Mouse (Mus musculus): Measurements from ENCODE around the gene Fez2. TPM values are rescaled to one million over a fixed set of nuclear protein-coding genes. Genes with fewer than 3 reads are reported as not detected.

Gene Fez2
- polyA plus RNA-seq, 1 experiment from 2014 or later = 60.5 TPM

DNA sequence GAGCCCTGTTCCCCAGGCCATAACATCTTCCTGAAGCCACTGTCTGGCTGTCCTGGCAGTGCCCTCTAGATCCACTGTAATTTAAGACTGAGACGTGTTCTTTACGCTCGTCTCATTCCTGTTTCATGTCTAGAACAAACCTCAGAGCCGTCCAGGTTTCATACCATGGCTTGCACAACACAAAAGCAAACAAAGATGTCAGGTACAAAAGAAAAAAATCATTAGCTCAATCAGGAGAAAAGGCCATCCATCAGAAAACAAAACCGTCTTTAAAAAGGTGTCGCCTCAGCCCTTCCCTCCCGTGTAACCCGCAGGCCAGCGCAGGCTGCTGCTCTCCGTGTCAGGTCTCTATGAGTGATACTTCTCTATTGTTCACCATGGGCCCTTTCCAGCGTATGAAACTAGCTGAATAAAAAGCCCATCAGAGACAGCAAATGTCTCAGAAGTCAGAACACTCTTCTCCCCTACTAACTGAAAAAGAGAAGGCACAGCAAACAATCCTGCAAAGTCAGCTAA lies 38.2 kb downstream of the Fez2 start:
- 52% methylated on average over 11 of the region's 11 CpGs for WGBS
- no peak overlapping the region for H3K4me2 ChIP-seq
- peaks cover 11% of the 10 kb centered on the region; the same call in 1 of the 2 replicates for H3K36me3 ChIP-seq
- H3K9me3 ChIP-seq = no peaks in the 10 kb centered on the region
- H3K27ac ChIP-seq (replicated peaks) = no peak overlapping the region
- no peak for ATAC-seq (ENCODE audit: low FRiP score, low read depth)
- H3K27me3 ChIP-seq = no peaks in the 10 kb centered on the region
- no peak overlapping the region for H3K9ac ChIP-seq
- no peak overlapping the region for H3K4me3 ChIP-seq
- no peaks in the 10 kb centered on the region; the same call in 1 of the 2 replicates for H3K4me1 ChIP-seq (replicated peaks)

DNA sequence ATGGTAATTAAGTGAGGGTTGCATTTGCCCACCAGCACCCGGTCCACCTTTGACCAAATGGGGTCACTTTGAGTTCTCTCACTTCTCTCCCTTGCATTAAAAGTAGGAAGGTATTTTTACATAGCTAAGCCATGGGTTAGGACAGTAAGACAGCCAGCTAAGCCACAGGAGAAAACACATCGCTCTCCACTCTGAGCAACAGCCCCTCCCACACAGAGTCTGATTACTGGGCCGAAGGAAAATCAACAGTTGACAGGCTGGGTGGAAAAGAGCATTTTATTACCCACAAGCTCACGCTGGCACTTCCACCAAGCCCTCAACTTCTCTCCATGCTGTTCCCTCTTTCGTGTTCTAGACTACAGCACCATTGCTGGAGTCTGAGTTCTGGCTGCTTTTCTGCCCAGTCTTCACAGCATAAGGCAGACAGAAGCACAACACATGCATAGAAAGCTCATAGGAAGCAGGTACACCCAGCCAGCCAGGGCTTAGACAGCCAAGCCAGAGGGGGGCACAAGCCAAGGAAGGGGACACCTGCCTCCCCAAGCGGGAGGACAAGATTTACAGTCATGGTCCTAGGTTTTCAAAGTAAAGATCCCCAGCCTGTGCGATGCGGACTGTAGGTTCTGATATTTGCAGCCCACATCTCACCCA lies 38.7 kb downstream of the Fez2 start:
- Histone ChIP-seq H3K27me3 (no peaks in the 10 kb centered on the region), H3K27ac (replicated peaks) (no peak overlapping the region), H3K9me3 (no peaks in the 10 kb centered on the region), H3K4me3 (no peak overlapping the region), H3K4me1 (replicated peaks) (no peaks in the 10 kb centered on the region; the same call in 1 of the 2 replicates), H3K4me2 (no peak overlapping the region), H3K9ac (no peak overlapping the region), H3K36me3 (peaks cover 14% of the 10 kb centered on the region; the same call in 1 of the 2 replicates)
- ATAC-seq (ENCODE audit: low FRiP score, low read depth) = no peak
- WGBS = 85% methylated on average over 8 of the region's 8 CpGs

DNA sequence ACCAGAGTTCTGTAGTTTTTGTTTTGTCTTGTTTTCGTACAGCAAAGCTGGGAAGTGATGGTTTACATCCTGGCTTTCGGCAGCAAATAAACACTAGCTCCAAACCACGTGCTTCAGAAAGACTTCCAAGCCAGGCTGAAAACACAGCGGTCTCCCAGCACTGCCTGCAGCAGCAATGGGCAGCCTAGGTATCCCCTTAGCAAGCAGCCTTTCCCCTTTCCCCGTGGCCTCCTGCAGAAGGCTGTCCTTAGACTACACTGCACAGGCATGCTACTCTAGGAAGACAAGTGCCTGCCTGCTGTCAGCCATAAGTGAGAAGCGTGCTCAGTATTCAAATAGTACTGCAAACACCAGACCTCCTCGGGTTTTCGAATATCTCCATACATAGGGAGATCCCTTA lies 41.4 kb downstream of the Fez2 start:
- H3K27ac ChIP-seq (replicated peaks) = no peak overlapping the region
- no peaks in the 10 kb centered on the region for H3K9me3 ChIP-seq
- no peak overlapping the region for H3K4me2 ChIP-seq
- H3K4me1 ChIP-seq (replicated peaks) = no peaks in the 10 kb centered on the region; the same call in 1 of the 2 replicates
- WGBS = 73% methylated on average over 8 of the region's 8 CpGs
- peaks cover 21% of the 10 kb centered on the region; the same call in 1 of the 2 replicates for H3K36me3 ChIP-seq
- no peak overlapping the region for H3K4me3 ChIP-seq
- no peak overlapping the region for H3K9ac ChIP-seq
- H3K27me3 ChIP-seq = no peaks in the 10 kb centered on the region
- ATAC-seq (ENCODE audit: low FRiP score, low read depth) = no peak

DNA sequence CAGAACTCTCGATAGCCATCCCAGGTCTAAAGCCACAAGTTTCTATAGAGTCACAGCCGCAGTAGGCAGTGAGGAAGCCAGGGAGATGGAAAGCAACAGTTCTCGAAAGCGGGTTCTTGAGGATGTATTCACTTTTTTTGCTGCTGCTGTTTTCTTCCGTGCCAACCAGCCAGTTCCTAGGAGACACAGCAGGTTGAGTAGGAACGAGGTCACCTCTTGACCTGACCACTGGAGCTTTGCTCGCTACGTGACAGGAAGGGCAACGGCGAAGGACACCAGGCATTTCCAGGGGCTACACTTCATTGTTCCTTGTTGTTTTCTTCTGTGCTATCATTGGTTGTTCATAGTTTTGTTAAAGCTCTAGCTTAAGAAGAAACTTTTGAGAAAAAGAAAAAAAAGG lies 43.2 kb downstream of the Fez2 start:
- ATAC-seq (ENCODE audit: low FRiP score, low read depth) = no peak
- 39% methylated on average over 10 of the region's 10 CpGs for WGBS
- Histone ChIP-seq H3K4me1 (replicated peaks) (no peaks in the 10 kb centered on the region; the same call in 1 of the 2 replicates), H3K9ac (no peak overlapping the region), H3K9me3 (no peaks in the 10 kb centered on the region), H3K4me3 (no peak overlapping the region), H3K4me2 (no peak overlapping the region), H3K27me3 (no peaks in the 10 kb centered on the region), H3K27ac (replicated peaks) (no peak overlapping the region), H3K36me3 (peaks cover 21% of the 10 kb centered on the region; the same call in 1 of the 2 replicates)

DNA sequence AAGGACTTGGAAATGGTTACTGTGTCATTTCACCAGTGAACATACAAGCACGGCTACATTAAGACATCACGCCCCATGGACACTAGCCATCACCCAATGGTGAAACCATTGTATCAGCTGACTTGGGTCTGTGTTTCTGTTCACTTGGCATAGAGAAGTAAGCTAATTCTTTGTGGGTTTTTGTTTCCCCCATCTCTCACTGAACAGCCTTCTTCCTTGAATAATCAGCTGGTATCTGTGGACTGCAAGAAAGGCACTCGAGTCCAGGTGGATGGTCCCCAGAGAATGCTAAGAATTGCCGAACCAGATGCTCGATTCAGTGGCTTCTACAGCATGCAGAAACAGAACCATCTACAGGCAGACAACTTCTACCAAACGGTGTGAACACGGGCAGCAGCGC lies 44.1 kb downstream of the Fez2 start:
- no peak overlapping the region for H3K4me3 ChIP-seq
- H3K4me1 ChIP-seq (replicated peaks) = no peaks in the 10 kb centered on the region; the same call in 1 of the 2 replicates
- no peaks in the 10 kb centered on the region for H3K9me3 ChIP-seq
- H3K27ac ChIP-seq (replicated peaks) = no peak overlapping the region
- H3K27me3 ChIP-seq = no peaks in the 10 kb centered on the region
- no peak overlapping the region for H3K4me2 ChIP-seq
- peaks cover 21% of the 10 kb centered on the region; the same call in 1 of the 2 replicates for H3K36me3 ChIP-seq
- ATAC-seq (ENCODE audit: low FRiP score, low read depth) = no peak
- 87% methylated on average over 8 of the region's 8 CpGs for WGBS
- H3K9ac ChIP-seq = no peak overlapping the region

DNA sequence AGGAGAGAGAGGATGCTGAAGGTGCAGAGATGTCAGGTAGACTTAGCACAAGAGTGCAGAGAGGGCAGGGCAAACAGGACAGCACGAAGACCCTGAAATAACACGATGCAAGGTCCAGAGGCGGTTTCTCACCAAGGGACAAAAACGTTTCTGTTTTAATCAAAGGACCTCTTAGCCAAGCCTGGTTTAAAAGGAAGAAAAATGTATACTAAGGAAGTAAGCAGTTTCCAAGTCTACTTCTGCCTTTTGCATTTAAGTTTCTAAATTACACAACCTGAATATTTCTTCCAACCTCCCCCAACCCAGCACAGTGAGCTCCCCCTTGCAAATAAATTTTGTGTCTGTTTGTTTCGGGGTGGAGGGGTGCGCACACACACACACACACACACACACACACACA lies 44.8 kb downstream of the Fez2 start:
- Histone ChIP-seq H3K4me1 (replicated peaks) (no peaks in the 10 kb centered on the region; the same call in 1 of the 2 replicates), H3K9me3 (no peaks in the 10 kb centered on the region), H3K27ac (replicated peaks) (no peak overlapping the region), H3K27me3 (no peaks in the 10 kb centered on the region), H3K4me3 (no peak overlapping the region), H3K9ac (no peak overlapping the region), H3K36me3 (peaks cover 21% of the 10 kb centered on the region; the same call in 1 of the 2 replicates), H3K4me2 (no peak overlapping the region)
- 92% methylated on average over 6 of the region's 6 CpGs for WGBS
- no peak for ATAC-seq (ENCODE audit: low FRiP score, low read depth)

DNA sequence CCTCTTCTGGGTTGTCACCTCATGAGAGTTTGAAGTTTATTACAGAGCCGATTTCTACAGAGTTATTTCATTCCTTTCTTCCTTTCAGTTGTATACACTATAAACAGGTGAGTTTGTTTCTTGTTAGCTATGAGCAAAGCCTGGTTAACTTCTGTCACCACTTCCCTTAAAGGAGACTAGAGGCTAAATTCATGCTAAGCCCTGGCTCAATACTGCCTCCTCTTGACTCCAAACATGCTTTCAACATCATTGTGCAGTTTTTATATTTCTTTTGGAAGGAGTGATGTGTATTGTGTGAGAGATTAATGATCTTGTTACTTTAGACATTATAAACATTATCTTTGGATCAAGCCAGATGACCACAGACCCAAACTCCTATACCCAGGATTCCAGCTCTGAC lies 47.5 kb downstream of the Fez2 start:
- Histone ChIP-seq H3K27me3 (no peaks in the 10 kb centered on the region), H3K9ac (no peak overlapping the region), H3K4me3 (no peak overlapping the region), H3K27ac (replicated peaks) (no peak overlapping the region), H3K4me1 (replicated peaks) (no peaks in the 10 kb centered on the region; the same call in 1 of the 2 replicates), H3K9me3 (no peaks in the 10 kb centered on the region), H3K36me3 (peaks cover 22% of the 10 kb centered on the region; the same call in 1 of the 2 replicates), H3K4me2 (no peak overlapping the region)
- 94% methylated on average over 1 of the region's 1 CpGs for WGBS
- ATAC-seq (ENCODE audit: low FRiP score, low read depth) = no peak

DNA sequence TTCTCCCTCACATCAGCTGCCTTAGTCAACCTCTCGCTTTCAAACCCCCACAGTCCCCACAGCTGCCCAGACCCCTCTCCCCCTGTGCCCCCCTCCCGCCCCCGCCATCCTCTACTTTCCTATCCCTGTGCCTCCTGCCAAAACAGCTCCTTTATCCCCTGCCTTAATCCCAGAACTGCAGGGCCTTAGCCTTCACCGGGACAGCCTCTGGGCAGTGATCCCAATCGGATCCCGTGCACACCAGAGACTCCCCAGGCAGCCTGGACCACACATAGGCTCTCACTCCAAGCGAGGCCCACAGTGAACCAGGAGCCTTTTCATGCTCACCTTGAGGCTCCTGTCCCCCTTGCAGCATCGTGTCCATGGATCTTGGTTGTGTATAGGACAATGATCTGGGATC lies 49.5 kb downstream of the Fez2 start:
- ATAC-seq (ENCODE audit: low FRiP score, low read depth) = no peak
- H3K9ac ChIP-seq = no peak overlapping the region
- no peaks in the 10 kb centered on the region for H3K9me3 ChIP-seq
- H3K27ac ChIP-seq (replicated peaks) = no peak overlapping the region
- H3K36me3 ChIP-seq = peaks cover 11% of the 10 kb centered on the region; the same call in 1 of the 2 replicates
- 85% methylated on average over 8 of the region's 8 CpGs for WGBS
- no peak overlapping the region for H3K4me2 ChIP-seq
- no peaks in the 10 kb centered on the region for H3K27me3 ChIP-seq
- H3K4me1 ChIP-seq (replicated peaks) = no peaks in the 10 kb centered on the region
- no peak overlapping the region for H3K4me3 ChIP-seq

DNA sequence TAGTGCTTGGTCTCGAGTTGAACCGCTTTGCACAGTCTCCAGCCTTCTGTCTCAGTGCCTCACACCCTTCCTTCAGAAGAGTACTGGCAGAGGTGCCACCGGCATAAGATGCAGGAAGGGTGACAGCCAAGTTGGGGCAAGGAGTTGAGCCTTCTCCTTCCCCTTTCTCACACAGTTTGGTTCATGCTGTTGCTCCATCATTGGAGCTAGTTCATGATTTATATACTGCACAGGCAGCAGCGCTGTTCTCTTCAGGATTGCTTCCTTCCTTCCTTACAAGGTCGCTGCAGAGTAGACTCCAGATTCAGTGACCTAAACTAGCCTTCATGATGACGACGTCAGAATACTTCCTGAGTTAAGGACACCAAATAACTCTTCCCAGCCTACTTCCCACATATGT lies 51.9 kb downstream of the Fez2 start:
- no peak overlapping the region for H3K4me2 ChIP-seq
- H3K36me3 ChIP-seq = peaks cover 7% of the 10 kb centered on the region; the same call in 1 of the 2 replicates
- H3K27ac ChIP-seq (replicated peaks) = no peak overlapping the region
- H3K27me3 ChIP-seq = no peaks in the 10 kb centered on the region
- ATAC-seq (ENCODE audit: low FRiP score, low read depth) = no peak
- no peak overlapping the region for H3K9ac ChIP-seq
- no peaks in the 10 kb centered on the region for H3K9me3 ChIP-seq
- no peaks in the 10 kb centered on the region for H3K4me1 ChIP-seq (replicated peaks)
- no peak overlapping the region for H3K4me3 ChIP-seq
- 92% methylated on average over 7 of the region's 7 CpGs for WGBS

DNA sequence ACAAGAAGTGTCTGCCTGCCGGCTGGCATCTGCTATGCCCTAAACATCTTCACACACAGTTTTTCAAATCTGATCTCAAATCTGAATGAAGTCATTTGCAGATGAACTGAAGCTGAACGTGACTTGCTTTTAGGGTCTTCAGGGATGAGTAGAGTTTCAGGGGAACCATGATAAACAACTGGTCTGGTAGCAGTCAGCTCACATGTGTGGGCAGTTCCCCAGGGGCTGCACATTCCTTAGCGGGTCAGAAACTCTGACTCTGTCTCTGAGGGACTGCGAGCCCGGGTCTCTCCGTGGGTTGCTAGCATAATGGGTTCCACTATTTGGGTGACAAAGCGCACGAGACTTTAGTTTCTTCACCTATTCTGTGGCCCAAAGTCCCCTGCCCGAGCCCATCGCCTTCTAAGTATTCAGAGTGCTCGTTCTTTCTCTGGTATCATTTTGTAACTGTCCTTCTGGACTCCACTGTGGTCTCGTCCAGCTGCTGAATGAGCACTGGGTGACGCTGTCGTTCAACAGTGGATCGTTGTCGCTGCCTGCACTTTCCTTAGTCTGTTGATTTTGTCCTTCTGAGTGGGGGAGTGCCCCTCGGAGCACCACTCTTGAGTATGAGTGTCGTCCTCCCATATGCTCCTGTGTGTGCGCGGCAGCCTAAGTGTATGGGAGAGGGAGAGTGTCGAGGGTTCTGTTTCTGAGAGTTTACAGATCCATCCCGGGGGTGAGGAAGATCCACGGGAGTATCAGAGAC lies 53.2 kb downstream of the Fez2 start:
- Histone ChIP-seq H3K4me3 (no peak overlapping the region), H3K27ac (replicated peaks) (no peak overlapping the region), H3K4me1 (replicated peaks) (no peaks in the 10 kb centered on the region), H3K9ac (no peak overlapping the region), H3K36me3 (peaks cover 7% of the 10 kb centered on the region; the same call in 1 of the 2 replicates), H3K27me3 (no peaks in the 10 kb centered on the region), H3K4me2 (no peak overlapping the region), H3K9me3 (no peaks in the 10 kb centered on the region)
- WGBS = 88% methylated on average over 23 of the region's 23 CpGs
- ATAC-seq (ENCODE audit: low FRiP score, low read depth) = no peak

DNA sequence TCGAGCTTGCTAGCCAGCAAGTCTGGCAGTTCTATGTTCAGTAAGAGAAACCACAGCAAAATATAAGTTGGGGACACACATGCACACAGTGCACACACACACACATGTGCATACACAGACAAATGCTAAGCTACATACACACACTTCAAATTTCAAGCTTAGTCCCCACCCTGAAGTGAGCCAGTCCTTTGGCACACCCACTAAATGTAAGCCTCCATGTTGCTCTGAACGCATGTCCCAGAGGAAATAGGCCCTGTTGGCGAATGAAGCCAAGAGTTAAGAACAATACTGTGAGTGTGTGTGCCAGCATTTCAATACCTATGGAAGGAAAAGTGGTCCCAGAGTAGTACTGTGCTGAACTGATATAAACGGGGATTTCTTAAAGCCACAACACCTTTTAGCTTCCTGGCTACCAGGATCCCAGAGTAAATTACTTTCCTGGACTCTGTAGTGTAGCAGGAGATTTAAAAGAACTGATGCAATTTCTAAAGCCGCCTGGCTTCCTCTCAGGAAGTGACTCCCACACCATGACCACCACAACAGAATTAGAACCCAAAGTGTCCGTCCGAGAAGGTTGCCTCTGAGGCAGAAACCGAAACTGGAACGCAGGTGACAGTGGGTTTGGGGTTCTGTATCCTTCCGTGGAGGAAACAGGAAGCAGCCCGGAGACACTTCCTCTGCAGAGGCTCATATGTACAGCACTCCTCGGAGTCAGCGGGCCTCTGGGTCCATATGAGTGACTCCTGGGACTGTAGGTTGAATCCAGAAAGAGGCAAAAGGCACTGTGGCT lies 55.8 kb downstream of the Fez2 start:
- Histone ChIP-seq H3K4me1 (replicated peaks) (peaks cover 13% of the 10 kb centered on the region), H3K27ac (replicated peaks) (no peak overlapping the region), H3K9ac (no peak overlapping the region), H3K36me3 (peaks cover under 1% of the 10 kb centered on the region; the same call in 1 of the 2 replicates), H3K4me2 (no peak overlapping the region), H3K27me3 (no peaks in the 10 kb centered on the region), H3K4me3 (no peak overlapping the region), H3K9me3 (no peaks in the 10 kb centered on the region)
- no peak for ATAC-seq (ENCODE audit: low FRiP score, low read depth)
- 84% methylated on average over 13 of the region's 13 CpGs for WGBS
